Mouse (Mus musculus): ENCODE data around the gene Chrm3. TPM values are rescaled to one million over a fixed set of nuclear protein-coding genes. Genes with fewer than 3 reads are reported as not detected.
"Not testable (repeated sequence)": the region's sequence is repeated elsewhere in the genome, so short reads cannot be mapped to it uniquely, and the experiment has no call there.

The Chrm3 gene
- 12.3 and 14.8 TPM in 2 replicates for total RNA-seq (2014; rRNA removed)
- polyA plus RNA-seq (2015; fragmentation: Nextera tagmentation; extraction: Ambion mirVana) = 1.3 and 2.8 TPM in 2 replicates

DNA sequence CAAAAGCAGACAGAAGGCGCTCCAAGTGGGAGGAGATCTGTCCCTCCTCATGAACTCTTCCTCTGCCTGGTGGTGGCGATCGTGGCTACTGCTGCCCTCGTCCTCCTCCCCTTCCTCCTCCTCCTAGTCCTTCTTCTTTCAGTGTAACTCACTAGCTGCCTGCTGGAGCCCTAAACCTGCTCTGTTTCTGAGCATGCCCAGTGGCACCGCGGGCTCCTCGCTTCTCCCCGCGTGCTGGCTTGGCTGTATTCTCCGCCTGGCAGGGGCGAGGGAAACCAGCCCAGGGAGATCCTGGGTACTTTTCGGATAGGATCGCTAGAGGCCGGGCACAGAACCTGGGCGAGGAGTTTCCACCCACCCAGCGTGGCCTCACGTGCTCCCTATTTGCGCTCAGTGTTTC is at the start of gene Chrm3:
TSS of gene Chrm3 (minus strand) at position 71 of the 400 bp plus-strand sequence.
- H3K4me2 ChIP-seq (ENCODE audit: low read depth) = peak within 1 kb of the TSS; percentile 95
- DNase-seq (peak; percentile 71), ATAC-seq (peak; percentile 88)
- peak within 1 kb of the TSS; percentile 63 for H3K4me3 ChIP-seq (ENCODE audit: low read depth, low read length)
- H3K9me3 ChIP-seq (ENCODE audit: low read length) = no peaks in the 10 kb centered on the region
- peaks cover 10% of the 10 kb centered on the region for H3K4me1 ChIP-seq (ENCODE audit: insufficient read depth)
- no peaks in the 10 kb centered on the region for H3K36me3 ChIP-seq (ENCODE audit: insufficient read depth)
- WGBS = 3% methylated on average over 18 of the region's 18 CpGs
- peak within 1 kb of the TSS; percentile 58 for H3K9ac ChIP-seq
- peak; percentile 35 for TF ChIP-seq CTCF (IDR thresholded peaks at IDR 0.05; ENCODE audit: low read depth)
- H3K27ac ChIP-seq (ENCODE audit: low read depth, low read length) = peak within 1 kb of the TSS; percentile 40; the same call in 1 of the 2 replicates
- peaks cover 5% of the 10 kb centered on the region for H3K27me3 ChIP-seq (ENCODE audit: insufficient read depth, low read length)

DNA sequence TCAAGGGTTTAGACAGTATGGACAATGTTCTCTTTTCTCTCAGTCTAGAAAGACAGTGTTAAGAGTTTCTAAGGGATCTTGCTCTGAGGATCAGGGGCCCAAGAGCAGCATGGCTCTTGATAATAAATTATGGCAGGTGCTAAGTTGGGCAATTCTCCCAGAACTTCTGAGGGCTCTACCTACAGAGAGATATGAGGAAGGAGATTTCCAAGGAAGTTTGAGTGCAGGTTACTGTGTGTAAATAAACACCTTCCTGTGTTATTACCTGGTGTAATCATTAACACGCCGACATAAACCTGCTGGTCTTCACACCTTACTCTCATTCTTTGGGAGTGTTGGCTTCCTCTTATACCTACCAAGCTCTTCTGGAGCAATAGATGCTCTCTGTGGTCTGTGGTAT is 33.7 kb upstream of the Chrm3 start:
- no peaks in the 10 kb centered on the region for H3K9me3 ChIP-seq (ENCODE audit: low read length)
- H3K27ac ChIP-seq (ENCODE audit: low read depth, low read length) = no peak overlapping the region
- no peak overlapping the region for H3K9ac ChIP-seq
- ATAC-seq = no peak
- WGBS = 99% methylated on average over 2 of the region's 2 CpGs
- no peak for TF ChIP-seq CTCF (IDR thresholded peaks at IDR 0.05; ENCODE audit: low read depth)
- no peaks in the 10 kb centered on the region for H3K4me1 ChIP-seq (ENCODE audit: insufficient read depth)
- DNase-seq = no peak
- no peaks in the 10 kb centered on the region for H3K36me3 ChIP-seq (ENCODE audit: insufficient read depth)
- H3K4me3 ChIP-seq (ENCODE audit: low read depth, low read length) = no peak overlapping the region
- H3K4me2 ChIP-seq (ENCODE audit: low read depth) = no peak overlapping the region
- H3K27me3 ChIP-seq (ENCODE audit: insufficient read depth, low read length) = no peaks in the 10 kb centered on the region

- not testable (repeated sequence) for H3K9me3 ChIP-seq (ENCODE audit: low read length); ATAC-seq; H3K4me1 ChIP-seq (ENCODE audit: insufficient read depth)
Measured at GRCm38 (mm10) chr13:10375487-10375886, 14.8 kb upstream of the Chrm3 start.

DNA sequence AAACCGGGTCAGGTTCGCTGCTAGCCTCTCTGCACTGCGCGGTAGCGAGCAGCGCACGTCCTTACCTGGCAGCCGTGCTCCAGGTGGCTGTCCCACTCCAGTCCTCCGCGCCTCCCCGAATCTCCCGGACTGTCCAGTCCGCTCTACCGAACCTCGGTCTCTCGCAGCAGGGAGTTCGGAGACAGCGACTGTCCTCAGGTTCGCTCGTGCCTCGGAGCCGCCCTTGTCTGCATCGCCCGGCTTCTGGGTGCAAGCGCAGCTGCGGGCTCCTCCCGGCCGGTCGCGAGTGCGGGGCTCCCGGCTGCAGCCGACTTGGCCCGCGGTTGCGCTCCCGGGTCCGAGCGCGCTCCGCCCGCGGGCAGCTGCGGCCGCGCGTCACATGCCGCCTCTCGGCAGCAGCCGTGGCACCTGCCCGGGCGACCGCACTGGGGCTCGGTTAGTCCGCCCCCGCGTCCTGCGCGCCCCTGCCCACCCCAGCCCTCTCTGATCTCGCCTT is 400 bp downstream of the Chrm3 start:
- TF ChIP-seq CTCF (IDR thresholded peaks at IDR 0.05; ENCODE audit: low read depth) = no peak
- DNase-seq = peak; percentile 30
- no peaks in the 10 kb centered on the region for H3K9me3 ChIP-seq (ENCODE audit: low read length)
- peaks cover 5% of the 10 kb centered on the region for H3K27me3 ChIP-seq (ENCODE audit: insufficient read depth, low read length)
- peaks cover 10% of the 10 kb centered on the region for H3K4me1 ChIP-seq (ENCODE audit: insufficient read depth)
- H3K27ac ChIP-seq (ENCODE audit: low read depth, low read length) = peak overlapping the region; percentile 40; the same call in 1 of the 2 replicates
- ATAC-seq = peak; percentile 60
- H3K36me3 ChIP-seq (ENCODE audit: insufficient read depth) = no peaks in the 10 kb centered on the region
- peak overlapping the region; percentile 58 for H3K9ac ChIP-seq
- under 1% methylated on average over 60 of the region's 60 CpGs for WGBS
- H3K4me3 ChIP-seq (ENCODE audit: low read depth, low read length) = peak overlapping the region; percentile 63
- peak overlapping the region; percentile 95 for H3K4me2 ChIP-seq (ENCODE audit: low read depth)

More at GRCm38 (mm10) chr13:10375487-10375886, 14.8 kb upstream of the Chrm3 start:
- H3K27me3 ChIP-seq (ENCODE audit: insufficient read depth, low read length); H3K9ac ChIP-seq; DNase-seq; H3K4me2 ChIP-seq (ENCODE audit: low read depth); H3K36me3 ChIP-seq (ENCODE audit: insufficient read depth); H3K27ac ChIP-seq (ENCODE audit: low read depth, low read length); H3K4me3 ChIP-seq (ENCODE audit: low read depth, low read length): not testable (repeated sequence)

- Histone ChIP-seq H3K4me1 (ENCODE audit: insufficient read depth) (peaks cover 10% of the 10 kb centered on the region), H3K9ac (peak overlapping the region; percentile 58), H3K27ac (ENCODE audit: low read depth, low read length) (peak overlapping the region; percentile 40; the same call in 1 of the 2 replicates), H3K27me3 (ENCODE audit: insufficient read depth, low read length) (peaks cover 5% of the 10 kb centered on the region), H3K36me3 (ENCODE audit: insufficient read depth) (no peaks in the 10 kb centered on the region), H3K9me3 (ENCODE audit: low read length) (no peaks in the 10 kb centered on the region), H3K4me3 (ENCODE audit: low read depth, low read length) (peak overlapping the region; percentile 63), H3K4me2 (ENCODE audit: low read depth) (peak overlapping the region; percentile 95)
- peak; percentile 5; the same call in 1 of the 2 replicates for ATAC-seq
- TF ChIP-seq CTCF (IDR thresholded peaks at IDR 0.05; ENCODE audit: low read depth) = no peak
- 1% methylated on average over 26 of the region's 26 CpGs for WGBS
- DNase-seq = peak; percentile 46
Measured at GRCm38 (mm10) chr13:10359516-10360198, 990 bp downstream of the Chrm3 start.

DNA sequence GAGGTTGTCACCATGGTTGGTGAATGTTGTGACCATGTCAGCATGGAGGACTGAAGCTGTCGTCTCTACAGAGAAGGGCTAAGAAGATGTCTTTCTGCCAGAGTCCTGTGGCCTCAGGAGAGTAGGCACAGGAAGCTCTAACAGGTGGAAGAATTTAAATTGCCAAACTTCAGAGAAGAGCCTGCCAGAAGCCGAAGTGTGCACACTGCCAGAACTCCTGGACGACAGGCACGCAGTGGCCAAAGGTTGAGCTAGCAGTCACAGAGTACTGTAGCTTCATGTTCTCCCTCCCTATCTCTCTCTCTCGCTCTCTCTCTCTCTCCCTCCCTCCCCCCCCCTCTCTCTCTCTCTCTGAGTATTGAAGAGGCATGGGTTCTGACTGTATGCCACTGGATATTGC is 4.9 kb downstream of the Chrm3 start:
- 86% methylated on average over 5 of the region's 5 CpGs for WGBS
- no peak for TF ChIP-seq CTCF (IDR thresholded peaks at IDR 0.05; ENCODE audit: low read depth)
- ATAC-seq = no peak

GRCm38 (mm10) chr13:10354885-10355575 is 5.6 kb downstream of the Chrm3 start:
- no peak for TF ChIP-seq CTCF (IDR thresholded peaks at IDR 0.05; ENCODE audit: low read depth)
- DNase-seq (no peak), ATAC-seq (no peak)
- Histone ChIP-seq H3K9me3 (ENCODE audit: low read length) (no peaks in the 10 kb centered on the region), H3K4me3 (ENCODE audit: low read depth, low read length) (no peak overlapping the region), H3K4me2 (ENCODE audit: low read depth) (no peak overlapping the region), H3K27me3 (ENCODE audit: insufficient read depth, low read length) (no peaks in the 10 kb centered on the region; the same call in none of the 2 replicates), H3K36me3 (ENCODE audit: insufficient read depth) (no peaks in the 10 kb centered on the region), H3K9ac (no peak overlapping the region), H3K4me1 (ENCODE audit: insufficient read depth) (peaks cover 2% of the 10 kb centered on the region; the same call in 1 of the 2 replicates), H3K27ac (ENCODE audit: low read depth, low read length) (no peak overlapping the region)
- WGBS = 70% methylated on average over 2 of the region's 2 CpGs

More for the DNA sequence above, 4.9 kb downstream of the Chrm3 start:
- no peaks in the 10 kb centered on the region for H3K9me3 ChIP-seq (ENCODE audit: low read length)
- H3K4me1 ChIP-seq (ENCODE audit: insufficient read depth) = peaks cover 5% of the 10 kb centered on the region
- H3K9ac ChIP-seq = no peak overlapping the region
- no peak for DNase-seq
- no peaks in the 10 kb centered on the region; the same call in none of the 2 replicates for H3K27me3 ChIP-seq (ENCODE audit: insufficient read depth, low read length)
- no peak overlapping the region for H3K27ac ChIP-seq (ENCODE audit: low read depth, low read length)
- H3K4me2 ChIP-seq (ENCODE audit: low read depth) = no peak overlapping the region
- H3K4me3 ChIP-seq (ENCODE audit: low read depth, low read length) = no peak overlapping the region
- no peaks in the 10 kb centered on the region for H3K36me3 ChIP-seq (ENCODE audit: insufficient read depth)
